Mouse (Mus musculus): ENCODE results near the gene Mllt11. TPM values are rescaled to one million over a fixed set of nuclear protein-coding genes. Genes with fewer than 3 reads are reported as not detected.

Gene Mllt11
- polyA plus RNA-seq, 1 experiment from 2014 or later = 14.2 TPM

DNA sequence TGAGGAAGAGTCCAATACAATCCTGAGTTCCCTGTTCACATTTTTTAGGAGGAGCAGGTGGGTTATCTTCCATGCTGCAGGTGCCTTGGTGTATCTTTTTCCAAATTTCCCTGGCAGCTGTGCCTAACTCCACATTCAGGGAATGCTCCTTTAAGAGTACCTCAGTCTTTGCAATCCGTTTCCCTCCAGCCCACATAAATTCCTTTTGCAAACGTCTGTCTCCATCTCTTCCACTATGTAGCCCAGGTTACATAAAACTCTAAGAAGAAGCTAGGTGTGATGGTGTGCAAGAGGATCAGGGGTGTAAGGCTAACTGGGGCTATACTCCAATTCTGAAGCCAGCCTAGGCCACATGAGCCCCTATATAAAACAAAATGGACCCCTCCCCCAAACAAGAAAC, 11.1 kb upstream of the Mllt11 start:
- 75% methylated on average over 2 of the region's 2 CpGs for WGBS

DNA sequence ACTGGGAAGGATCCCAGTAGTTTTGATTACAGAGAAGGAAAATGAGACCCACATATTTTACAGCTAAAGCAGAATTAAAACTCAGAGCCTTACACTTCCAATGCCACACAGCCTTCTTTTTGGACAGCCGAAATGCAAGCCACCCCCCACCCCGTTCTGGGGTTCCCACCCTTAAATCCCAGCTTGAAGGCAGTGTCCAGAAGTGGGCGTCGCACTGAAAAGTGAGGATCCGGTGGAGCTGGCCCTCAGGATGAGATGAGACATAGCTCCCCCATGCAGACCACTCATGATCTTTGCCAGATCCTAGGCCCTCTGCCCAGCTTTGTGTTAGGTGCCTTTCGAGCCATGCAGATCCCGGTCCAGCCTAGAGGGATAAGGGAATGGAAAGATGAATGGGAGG, 9.5 kb upstream of the Mllt11 start, which contains the start of gene Gm128:
Gene Gm128, minus strand, starts transcription at position 101 of the 400 bp plus-strand sequence.
- WGBS = 77% methylated on average over 7 of the region's 7 CpGs
- peak within 1 kb of the TSS in 1 of 2 experiments; percentile 2; a peak in 1 of 4 replicates for H3K4me3 ChIP-seq (ENCODE audit: control insufficient read depth in 1 of 2, insufficient read depth in 1 of 2, low read depth in 1 of 2, low read length in 2 of 2)
- no peaks in the 10 kb centered on the region for H3K27me3 ChIP-seq (ENCODE audit: control insufficient read depth, insufficient read depth, low read length)
- peak within 1 kb of the TSS; percentile 34 for H3K4me2 ChIP-seq (ENCODE audit: low read length)
- ATAC-seq (ENCODE audit: insufficient number of reproducible peaks, insufficient read depth, low FRiP score, low read depth) = no peak
- no peaks in the 10 kb centered on the region for H3K9me3 ChIP-seq (ENCODE audit: control insufficient read depth, low read length)
- H3K4me1 ChIP-seq (ENCODE audit: control insufficient read depth in 2 of 2, insufficient read depth in 2 of 2, low read length in 2 of 2) = peaks cover 6 to 9% of the 10 kb centered on the region in 2 experiments; a peak in 2 of 4 replicates
- peak within 1 kb of the TSS; percentile 52; the same call in 1 of the 2 replicates for H3K9ac ChIP-seq (ENCODE audit: low read length)
- H3K27ac ChIP-seq (replicated peaks in 1 of 2; ENCODE audit: control insufficient read depth in 1 of 2, insufficient read depth in 1 of 2, low read depth in 2 of 2, low read length in 2 of 2) = no peak within 1 kb of the TSS
- peaks cover 19% of the 10 kb centered on the region for H3K36me3 ChIP-seq (ENCODE audit: control insufficient read depth, insufficient read depth, low read length)

More for the DNA sequence above, 11.1 kb upstream of the Mllt11 start:
- no peak overlapping the region for H3K27ac ChIP-seq (replicated peaks in 1 of 2; ENCODE audit: control insufficient read depth in 1 of 2, insufficient read depth in 1 of 2, low read depth in 2 of 2, low read length in 2 of 2)
- H3K9ac ChIP-seq (ENCODE audit: low read length) = no peak overlapping the region
- H3K4me3 ChIP-seq (ENCODE audit: control insufficient read depth in 1 of 2, insufficient read depth in 1 of 2, low read depth in 1 of 2, low read length in 2 of 2) = no peak overlapping the region
- ATAC-seq (ENCODE audit: insufficient number of reproducible peaks, insufficient read depth, low FRiP score, low read depth) = no peak
- H3K4me2 ChIP-seq (ENCODE audit: low read length) = no peak overlapping the region
- no peaks in the 10 kb centered on the region for H3K27me3 ChIP-seq (ENCODE audit: control insufficient read depth, insufficient read depth, low read length)
- H3K36me3 ChIP-seq (ENCODE audit: control insufficient read depth, insufficient read depth, low read length) = peaks cover 4% of the 10 kb centered on the region; the same call in 1 of the 2 replicates
- H3K4me1 ChIP-seq (ENCODE audit: control insufficient read depth in 2 of 2, insufficient read depth in 2 of 2, low read length in 2 of 2) = peaks cover 0 to 6% of the 10 kb centered on the region in 2 experiments; a peak in 1 of 4 replicates
- no peaks in the 10 kb centered on the region for H3K9me3 ChIP-seq (ENCODE audit: control insufficient read depth, low read length)

DNA sequence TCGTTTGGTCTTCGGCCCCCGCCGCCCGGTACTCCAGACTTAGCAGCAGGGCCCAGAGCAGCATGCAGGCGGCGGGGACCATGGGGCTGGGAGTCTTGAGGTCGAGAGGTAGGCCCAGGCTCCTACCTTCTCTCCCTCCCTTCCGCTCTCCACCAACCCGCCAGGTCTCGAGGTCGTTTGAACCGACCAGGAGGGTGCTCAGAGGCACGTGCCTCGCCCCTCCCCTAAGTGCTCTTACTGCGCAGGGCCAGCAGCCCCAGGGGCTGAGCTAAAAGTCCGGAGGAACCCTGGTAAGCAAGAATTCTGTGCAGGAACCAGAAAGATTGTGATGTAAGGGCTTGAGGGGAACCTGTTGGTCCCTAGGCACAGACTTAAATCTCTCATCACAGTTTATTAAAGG, 8.9 kb upstream of the Mllt11 start:
- ATAC-seq (ENCODE audit: insufficient number of reproducible peaks, insufficient read depth, low FRiP score, low read depth) = no peak
- Histone ChIP-seq H3K4me2 (ENCODE audit: low read length) (peak overlapping the region; percentile 34), H3K9me3 (ENCODE audit: control insufficient read depth, low read length) (no peaks in the 10 kb centered on the region), H3K27ac (replicated peaks in 1 of 2; ENCODE audit: control insufficient read depth in 1 of 2, insufficient read depth in 1 of 2, low read depth in 2 of 2, low read length in 2 of 2) (no peak overlapping the region), H3K4me3 (ENCODE audit: control insufficient read depth in 1 of 2, insufficient read depth in 1 of 2, low read depth in 1 of 2, low read length in 2 of 2) (peak overlapping the region in 1 of 2 experiments; percentile 2; a peak in 1 of 4 replicates), H3K9ac (ENCODE audit: low read length) (peak overlapping the region; percentile 52; the same call in 1 of the 2 replicates), H3K4me1 (ENCODE audit: control insufficient read depth in 2 of 2, insufficient read depth in 2 of 2, low read length in 2 of 2) (peaks cover 6 to 9% of the 10 kb centered on the region in 2 experiments; a peak in 2 of 4 replicates), H3K36me3 (ENCODE audit: control insufficient read depth, insufficient read depth, low read length) (peaks cover 25% of the 10 kb centered on the region), H3K27me3 (ENCODE audit: control insufficient read depth, insufficient read depth, low read length) (no peaks in the 10 kb centered on the region)
- WGBS = 22% methylated on average over 17 of the region's 17 CpGs

DNA sequence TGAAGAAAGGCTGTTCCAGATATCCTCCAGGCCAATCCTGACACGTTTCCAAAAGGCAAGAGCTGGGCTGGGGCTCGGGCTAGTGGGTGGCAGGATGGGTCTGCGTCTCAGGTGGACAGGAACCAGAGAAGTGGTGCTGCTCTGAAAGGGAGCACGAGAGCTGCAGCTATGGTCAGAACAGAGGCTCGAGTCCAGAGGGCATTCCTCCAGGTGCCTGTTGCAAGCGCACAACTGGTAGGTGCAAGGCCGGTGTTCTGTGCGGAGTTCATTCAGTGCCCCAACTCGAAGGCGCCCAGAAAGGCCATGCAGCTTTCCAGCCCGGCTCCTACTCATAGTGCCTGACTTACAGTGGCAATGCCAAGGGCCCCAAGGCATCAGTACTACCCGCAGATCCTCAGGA, 8.0 kb upstream of the Mllt11 start:
- Histone ChIP-seq H3K4me1 (ENCODE audit: control insufficient read depth in 2 of 2, insufficient read depth in 2 of 2, low read length in 2 of 2) (peaks cover 6 to 9% of the 10 kb centered on the region in 2 experiments; a peak in 2 of 4 replicates), H3K4me2 (ENCODE audit: low read length) (no peak overlapping the region), H3K27ac (replicated peaks in 1 of 2; ENCODE audit: control insufficient read depth in 1 of 2, insufficient read depth in 1 of 2, low read depth in 2 of 2, low read length in 2 of 2) (no peak overlapping the region), H3K9ac (ENCODE audit: low read length) (no peak overlapping the region), H3K36me3 (ENCODE audit: control insufficient read depth, insufficient read depth, low read length) (peaks cover 34% of the 10 kb centered on the region), H3K27me3 (ENCODE audit: control insufficient read depth, insufficient read depth, low read length) (no peaks in the 10 kb centered on the region), H3K4me3 (ENCODE audit: control insufficient read depth in 1 of 2, insufficient read depth in 1 of 2, low read depth in 1 of 2, low read length in 2 of 2) (no peak overlapping the region), H3K9me3 (ENCODE audit: control insufficient read depth, low read length) (no peaks in the 10 kb centered on the region)
- no peak for ATAC-seq (ENCODE audit: insufficient number of reproducible peaks, insufficient read depth, low FRiP score, low read depth)
- WGBS = 83% methylated on average over 12 of the region's 12 CpGs

DNA sequence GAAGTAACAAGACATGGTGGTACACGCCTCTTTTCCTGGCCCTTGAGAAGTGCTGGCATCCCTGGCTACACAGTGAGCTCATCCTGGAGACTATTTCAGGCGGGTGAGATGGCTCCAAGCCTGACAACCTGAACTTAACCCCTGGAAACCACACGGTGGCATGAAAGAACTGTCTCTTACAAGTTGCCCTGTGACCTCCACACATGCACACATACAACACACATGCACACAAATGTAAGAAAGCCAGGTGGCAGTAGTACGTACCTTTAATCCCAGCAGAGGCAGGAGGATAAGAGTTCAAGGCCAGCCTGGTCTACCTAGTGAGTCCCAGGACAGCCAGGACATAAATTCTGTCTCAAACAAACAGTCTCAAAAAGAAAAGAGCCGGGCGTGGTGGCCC, 7.1 kb upstream of the Mllt11 start:
- Histone ChIP-seq H3K4me1 (ENCODE audit: control insufficient read depth in 2 of 2, insufficient read depth in 2 of 2, low read length in 2 of 2) (peaks cover 6 to 9% of the 10 kb centered on the region in 2 experiments; a peak in 2 of 4 replicates), H3K27me3 (ENCODE audit: control insufficient read depth, insufficient read depth, low read length) (no peaks in the 10 kb centered on the region), H3K9me3 (ENCODE audit: control insufficient read depth, low read length) (no peaks in the 10 kb centered on the region), H3K27ac (replicated peaks in 1 of 2; ENCODE audit: control insufficient read depth in 1 of 2, insufficient read depth in 1 of 2, low read depth in 2 of 2, low read length in 2 of 2) (no peak overlapping the region), H3K4me3 (ENCODE audit: control insufficient read depth in 1 of 2, insufficient read depth in 1 of 2, low read depth in 1 of 2, low read length in 2 of 2) (no peak overlapping the region), H3K9ac (ENCODE audit: low read length) (no peak overlapping the region), H3K36me3 (ENCODE audit: control insufficient read depth, insufficient read depth, low read length) (peaks cover 44% of the 10 kb centered on the region), H3K4me2 (ENCODE audit: low read length) (no peak overlapping the region)
- WGBS = 85% methylated on average over 6 of the region's 6 CpGs
- no peak for ATAC-seq (ENCODE audit: insufficient number of reproducible peaks, insufficient read depth, low FRiP score, low read depth)

DNA sequence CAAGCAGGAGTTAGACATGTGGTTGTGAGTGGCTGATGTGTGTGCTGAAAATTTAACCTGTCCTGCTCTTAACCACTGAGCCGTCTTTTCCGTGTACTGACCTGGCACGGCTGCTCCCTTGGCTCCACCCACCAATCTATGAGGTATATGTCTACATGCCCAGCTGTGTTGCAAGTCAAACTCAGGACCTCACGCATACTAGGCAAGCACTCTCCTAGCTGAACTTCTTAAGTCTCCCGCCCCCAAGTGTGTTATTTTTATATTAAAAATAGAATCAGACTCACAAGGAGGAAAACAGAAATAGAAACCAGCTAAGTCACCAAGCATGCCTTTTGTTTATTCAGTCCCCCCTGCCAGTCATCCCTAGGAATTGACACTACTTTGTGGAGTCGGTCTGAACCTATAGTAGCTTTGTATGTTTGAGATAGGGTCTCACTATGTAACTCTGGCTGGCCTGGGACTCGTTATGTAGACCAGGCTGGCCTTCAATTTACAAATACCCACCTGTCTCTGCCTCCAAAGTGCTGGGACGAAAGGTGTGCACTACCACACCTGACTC, 5.6 kb upstream of the Mllt11 start:
- peaks cover 58% of the 10 kb centered on the region for H3K36me3 ChIP-seq (ENCODE audit: control insufficient read depth, insufficient read depth, low read length)
- no peak overlapping the region for H3K9ac ChIP-seq (ENCODE audit: low read length)
- peaks cover 7 to 9% of the 10 kb centered on the region in 2 experiments; a peak in 3 of 4 replicates for H3K4me1 ChIP-seq (ENCODE audit: control insufficient read depth in 2 of 2, insufficient read depth in 2 of 2, low read length in 2 of 2)
- no peaks in the 10 kb centered on the region for H3K9me3 ChIP-seq (ENCODE audit: control insufficient read depth, low read length)
- ATAC-seq (ENCODE audit: insufficient number of reproducible peaks, insufficient read depth, low FRiP score, low read depth) = no peak
- H3K4me2 ChIP-seq (ENCODE audit: low read length) = no peak overlapping the region
- WGBS = 63% methylated on average over 8 of the region's 8 CpGs
- H3K4me3 ChIP-seq (ENCODE audit: control insufficient read depth in 1 of 2, insufficient read depth in 1 of 2, low read depth in 1 of 2, low read length in 2 of 2) = no peak overlapping the region
- H3K27ac ChIP-seq (replicated peaks in 1 of 2; ENCODE audit: control insufficient read depth in 1 of 2, insufficient read depth in 1 of 2, low read depth in 2 of 2, low read length in 2 of 2) = 0 out of 4 replicates have a peak overlapping the region, but pooled peaks of 1 of the 2 experiments have one; percentile 28
- no peaks in the 10 kb centered on the region for H3K27me3 ChIP-seq (ENCODE audit: control insufficient read depth, insufficient read depth, low read length)

DNA sequence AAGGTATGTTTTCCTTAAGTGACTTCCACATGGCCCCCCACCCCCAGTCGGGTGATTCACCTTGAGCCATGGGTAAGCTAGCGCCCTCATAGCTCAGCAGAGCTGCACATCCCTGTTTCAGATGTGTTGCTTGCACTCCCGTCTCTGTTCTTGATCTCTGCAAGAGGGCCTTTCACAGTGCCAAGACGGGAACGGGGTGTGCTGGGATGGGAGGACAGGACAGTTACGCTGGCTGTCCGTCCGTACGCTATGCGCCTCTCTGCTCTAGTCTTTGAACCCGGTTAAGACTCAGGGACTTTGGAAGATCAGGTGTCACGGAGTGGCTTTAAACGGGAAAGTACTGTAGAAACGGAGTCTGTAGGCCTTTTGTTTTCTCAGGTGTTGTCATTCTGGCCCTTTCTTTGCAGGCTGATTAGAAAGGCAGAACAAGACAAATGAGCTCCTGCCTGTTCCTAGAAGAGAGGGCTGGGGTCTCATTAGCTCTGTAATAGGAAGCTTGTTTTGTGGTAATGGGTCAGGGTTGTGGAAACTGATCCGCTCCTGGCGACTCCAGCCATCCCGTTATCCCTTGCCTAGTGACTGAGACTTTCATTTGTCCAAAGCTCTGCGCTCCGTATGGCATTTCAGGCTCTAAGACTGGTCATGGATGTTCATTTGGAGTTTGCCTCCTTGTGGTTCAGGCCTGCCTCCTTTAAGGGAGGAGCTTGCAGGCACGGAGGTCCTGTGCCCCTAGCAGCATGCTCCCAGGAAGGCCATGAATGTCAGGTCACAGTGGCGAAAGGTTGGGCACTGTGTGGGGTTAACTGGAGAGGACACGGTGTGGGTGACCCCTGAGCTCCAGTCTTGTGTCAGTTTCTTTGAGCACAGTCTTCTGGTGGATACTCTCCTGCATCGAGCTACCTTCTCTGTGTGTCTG, 3.7 kb upstream of the Mllt11 start:
- no peaks in the 10 kb centered on the region for H3K9me3 ChIP-seq (ENCODE audit: control insufficient read depth, low read length)
- H3K27ac ChIP-seq (replicated peaks in 1 of 2; ENCODE audit: control insufficient read depth in 1 of 2, insufficient read depth in 1 of 2, low read depth in 2 of 2, low read length in 2 of 2) = no peak overlapping the region
- WGBS = 89% methylated on average over 23 of the region's 23 CpGs
- H3K4me3 ChIP-seq (ENCODE audit: control insufficient read depth in 1 of 2, insufficient read depth in 1 of 2, low read depth in 1 of 2, low read length in 2 of 2) = no peak overlapping the region
- H3K4me1 ChIP-seq (ENCODE audit: control insufficient read depth in 2 of 2, insufficient read depth in 2 of 2, low read length in 2 of 2) = peaks cover 15 to 26% of the 10 kb centered on the region in 2 experiments; a peak in 3 of 4 replicates
- H3K27me3 ChIP-seq (ENCODE audit: control insufficient read depth, insufficient read depth, low read length) = no peaks in the 10 kb centered on the region
- H3K36me3 ChIP-seq (ENCODE audit: control insufficient read depth, insufficient read depth, low read length) = peaks cover 75% of the 10 kb centered on the region
- no peak overlapping the region for H3K9ac ChIP-seq (ENCODE audit: low read length)
- no peak for ATAC-seq (ENCODE audit: insufficient number of reproducible peaks, insufficient read depth, low FRiP score, low read depth)
- H3K4me2 ChIP-seq (ENCODE audit: low read length) = no peak overlapping the region
